Mouse (Mus musculus): Measurements from ENCODE around the gene Anks6.

GRCm38 (mm10) chr4:47091493-47092386, 34.5 kb upstream of the Anks6 start, which contains the start of gene Galnt12:
- TF ChIP-seq CHD2 (IDR thresholded peaks at IDR 0.05; ENCODE audit: low read depth, low read length) (no peak), ZNF384 (IDR thresholded peaks at IDR 0.05; ENCODE audit: low read depth, low read length) (no peak), MAFK (IDR thresholded peaks at IDR 0.05; ENCODE audit: insufficient read depth, low read depth, low read length) (no peak)

All from ES-E14 (cell line).